Mouse (Mus musculus) thymus, adult 2 months (tissue): ENCODE measurements around the gene Anp32a. TPM values are rescaled to one million over a fixed set of nuclear protein-coding genes. Genes with fewer than 3 reads are reported as not detected.

ENCODE experiments used
- DNase-seq: peaks from one replicate; pipeline ENCODE4 v3.0.0; 2021
- H3K27ac ChIP-seq: fragments of 200-500 bp; 2 replicates; pipeline ENCODE4 v1.5.1; 2012; ENCODE audit warnings: low read length, control low read depth; ENCODE audit not compliant: control insufficient read depth, insufficient read depth
- H3K27me3 ChIP-seq: fragments of 200-500 bp; 2 replicates; pipeline ENCODE4 v1.6.1; 2012; ENCODE audit warnings: mild to moderate bottlenecking, low read length, moderate library complexity, mixed read lengths; ENCODE audit not compliant: control insufficient read depth, insufficient read depth
- H3K36me3 ChIP-seq: fragments of 200-500 bp; 2 replicates; pipeline ENCODE4 v1.6.1; 2012; ENCODE audit warnings: mild to moderate bottlenecking, low read length, moderate library complexity; ENCODE audit not compliant: control insufficient read depth, insufficient read depth
- H3K4me1 ChIP-seq: fragments of 200-500 bp; replicated peaks from 2 replicates; pipeline ENCODE4 v1.6.1; 2012; ENCODE audit warnings: low read length; ENCODE audit not compliant: control insufficient read depth, insufficient read depth
- H3K4me3 ChIP-seq: fragments of 200-500 bp; 2 replicates; pipeline ENCODE4 v1.5.1; 2012; ENCODE audit warnings: mild to moderate bottlenecking, low read length, control low read depth, moderate library complexity; ENCODE audit not compliant: control insufficient read depth, insufficient read depth
- CTCF ChIP-seq: fragments of 200-500 bp; IDR thresholded peaks from 2 replicates; pipeline ENCODE4 v1.5.1; 2012; ENCODE audit warnings: mild to moderate bottlenecking, control low read depth, low read length, moderate library complexity, borderline replicate concordance; ENCODE audit not compliant: control insufficient read depth, poor library complexity, insufficient read depth; ENCODE audit errors: extremely low read depth
- POLR2A ChIP-seq: fragments of 200-500 bp; IDR thresholded peaks from 2 replicates; pipeline ENCODE4 v1.6.1; 2012; ENCODE audit warnings: mild to moderate bottlenecking, low read length, control low read depth, moderate library complexity; ENCODE audit not compliant: control insufficient read depth, poor library complexity, insufficient read depth; ENCODE audit errors: extremely low read depth
- WGBS: fragments of 180-500 bp; shearing (Covaris S2); methylation state at CpG from one replicate; pipeline ENCODE4 v1.1.7; 2018; 5-methylcytosine and 5-hydroxymethylcytosine counted together
- polyA plus RNA-seq: library from polyadenylated mRNA; depleted of rRNA; stranded (reverse); fragments of >200 nt; gene quantifications from 2 replicates; pipeline ENCODE4 v1.2.3, GENCODE M21; 2012

Gene Anp32a
- polyA plus RNA-seq, 1 experiment, result 37.4 TPM

- no peak for DNase-seq
- Histone ChIP-seq H3K27ac (no peak overlapping the region), H3K36me3 (peaks cover 40% of the 10 kb centered on the region), H3K4me1 (peaks cover 30% of the 10 kb centered on the region), H3K27me3 (no peaks in the 10 kb centered on the region), H3K4me3 (no peak overlapping the region)
- WGBS, result 86% methylated on average over 9 of the region's 9 CpGs
- TF ChIP-seq POLR2A (no peak), CTCF (no peak)
These were observed 31.6 kb downstream of the Anp32a start for GRCm38 (mm10) chr9:62372556-62373221.

- 58% methylated on average over 18 of the region's 18 CpGs for WGBS
- no peaks in the 10 kb centered on the region for H3K27me3 ChIP-seq
- H3K4me3 ChIP-seq, result no peak overlapping the region
- TF ChIP-seq POLR2A, result no peak
- peak; percentile 93 for TF ChIP-seq CTCF
- H3K36me3 ChIP-seq, result peaks cover 48% of the 10 kb centered on the region
- H3K4me1 ChIP-seq, result peaks cover 23% of the 10 kb centered on the region
- peak; percentile 78 for DNase-seq
- no peak overlapping the region for H3K27ac ChIP-seq
These were observed 32.4 kb downstream of the Anp32a start for GRCm38 (mm10) chr9:62373222-62374123.

- Histone ChIP-seq H3K36me3 (peaks cover 51% of the 10 kb centered on the region), H3K27ac (no peak overlapping the region), H3K4me1 (peaks cover 15% of the 10 kb centered on the region), H3K27me3 (no peaks in the 10 kb centered on the region), H3K4me3 (no peak overlapping the region)
- WGBS, result 95% methylated on average over 3 of the region's 3 CpGs
- TF ChIP-seq POLR2A, result no peak
- TF ChIP-seq CTCF, result no peak
- no peak for DNase-seq
These were observed 33.2 kb downstream of the Anp32a start for GRCm38 (mm10) chr9:62374276-62374675.

DNA sequence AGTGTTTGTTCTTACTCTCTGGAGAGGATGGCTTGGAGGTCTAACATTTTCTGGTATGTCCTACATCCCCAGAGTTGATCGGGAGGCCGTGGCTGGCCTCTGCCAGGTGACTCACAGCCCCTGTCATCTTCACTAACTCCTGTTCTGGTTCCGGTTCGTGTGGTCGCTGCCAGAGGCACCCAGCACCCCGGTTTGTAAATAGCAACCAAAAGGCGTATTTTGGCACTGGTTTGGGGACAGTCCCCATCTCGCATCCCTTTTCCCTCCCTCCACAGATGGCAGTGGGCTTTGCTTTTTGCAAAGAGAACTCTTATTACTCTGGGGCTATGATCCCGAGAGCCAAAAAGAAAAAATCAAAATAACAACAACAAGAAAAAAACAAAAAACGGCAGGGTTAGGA lies 36.8 kb downstream of the Anp32a start:
- Histone ChIP-seq H3K27ac (no peak overlapping the region), H3K4me3 (no peak overlapping the region), H3K4me1 (0 out of 2 replicates have a peak, but pooled peaks cover 3% of the 10 kb centered on the region), H3K36me3 (peaks cover 55% of the 10 kb centered on the region), H3K27me3 (no peaks in the 10 kb centered on the region)
- no peak for TF ChIP-seq POLR2A
- TF ChIP-seq CTCF, result no peak
- 96% methylated on average over 10 of the region's 10 CpGs for WGBS
- no peak for DNase-seq

- DNase-seq, result no peak
- WGBS, result 84% methylated on average over 5 of the region's 5 CpGs
- Histone ChIP-seq H3K4me3 (no peak overlapping the region), H3K36me3 (peaks cover 41% of the 10 kb centered on the region), H3K4me1 (no peaks in the 10 kb centered on the region), H3K27me3 (no peaks in the 10 kb centered on the region), H3K27ac (no peak overlapping the region)
- TF ChIP-seq CTCF, result no peak
- no peak for TF ChIP-seq POLR2A
These were observed 39.3 kb downstream of the Anp32a start for GRCm38 (mm10) chr9:62380351-62380750.

DNA sequence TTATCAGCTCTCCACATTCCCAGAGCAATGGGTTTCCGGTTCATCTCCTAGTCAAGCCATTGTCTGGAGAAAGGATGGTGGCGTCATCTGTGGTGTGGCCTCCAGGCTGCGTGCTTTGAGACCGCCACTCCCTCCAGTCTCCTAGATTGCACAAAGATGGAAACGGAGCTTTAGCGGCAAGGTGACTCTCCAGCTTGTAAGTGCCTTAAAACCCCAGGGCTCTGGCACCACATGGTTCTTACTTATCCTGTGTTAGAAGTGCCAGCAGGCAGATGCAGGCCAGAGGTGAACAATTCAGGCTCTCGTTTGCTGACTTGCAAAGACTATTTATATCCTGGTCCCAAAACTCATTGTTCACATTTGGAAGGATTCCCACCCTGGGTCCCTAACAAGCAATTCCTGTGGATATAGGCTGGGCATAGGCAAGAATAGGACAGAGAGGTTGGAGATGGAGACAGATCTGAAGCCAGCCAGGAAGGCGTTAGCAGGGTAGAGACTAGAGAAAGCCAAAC lies 40.4 kb downstream of the Anp32a start:
- 87% methylated on average over 8 of the region's 8 CpGs for WGBS
- TF ChIP-seq POLR2A (no peak), CTCF (no peak)
- Histone ChIP-seq H3K36me3 (peaks cover 30% of the 10 kb centered on the region), H3K27me3 (no peaks in the 10 kb centered on the region), H3K4me1 (no peaks in the 10 kb centered on the region), H3K27ac (no peak overlapping the region), H3K4me3 (no peak overlapping the region)
- DNase-seq, result no peak
